Mouse (Mus musculus) spleen, adult 2 months (tissue): ENCODE results near the gene Dhcr24.

Experiments used
- CTCF ChIP-seq: fragments of 200-500 bp; IDR thresholded peaks from 2 replicates; pipeline ENCODE4 v1.5.1; 2011; ENCODE audit warnings: mild to moderate bottlenecking, inconsistent platforms; ENCODE audit not compliant: insufficient read depth, insufficient read length, insufficient replicate concordance; ENCODE audit errors: extremely low read depth
- POLR2A ChIP-seq: fragments of 200-500 bp; IDR thresholded peaks from 2 replicates; pipeline ENCODE4 v1.6.1; 2011; ENCODE audit warnings: low read depth, low read length, inconsistent platforms

DNA sequence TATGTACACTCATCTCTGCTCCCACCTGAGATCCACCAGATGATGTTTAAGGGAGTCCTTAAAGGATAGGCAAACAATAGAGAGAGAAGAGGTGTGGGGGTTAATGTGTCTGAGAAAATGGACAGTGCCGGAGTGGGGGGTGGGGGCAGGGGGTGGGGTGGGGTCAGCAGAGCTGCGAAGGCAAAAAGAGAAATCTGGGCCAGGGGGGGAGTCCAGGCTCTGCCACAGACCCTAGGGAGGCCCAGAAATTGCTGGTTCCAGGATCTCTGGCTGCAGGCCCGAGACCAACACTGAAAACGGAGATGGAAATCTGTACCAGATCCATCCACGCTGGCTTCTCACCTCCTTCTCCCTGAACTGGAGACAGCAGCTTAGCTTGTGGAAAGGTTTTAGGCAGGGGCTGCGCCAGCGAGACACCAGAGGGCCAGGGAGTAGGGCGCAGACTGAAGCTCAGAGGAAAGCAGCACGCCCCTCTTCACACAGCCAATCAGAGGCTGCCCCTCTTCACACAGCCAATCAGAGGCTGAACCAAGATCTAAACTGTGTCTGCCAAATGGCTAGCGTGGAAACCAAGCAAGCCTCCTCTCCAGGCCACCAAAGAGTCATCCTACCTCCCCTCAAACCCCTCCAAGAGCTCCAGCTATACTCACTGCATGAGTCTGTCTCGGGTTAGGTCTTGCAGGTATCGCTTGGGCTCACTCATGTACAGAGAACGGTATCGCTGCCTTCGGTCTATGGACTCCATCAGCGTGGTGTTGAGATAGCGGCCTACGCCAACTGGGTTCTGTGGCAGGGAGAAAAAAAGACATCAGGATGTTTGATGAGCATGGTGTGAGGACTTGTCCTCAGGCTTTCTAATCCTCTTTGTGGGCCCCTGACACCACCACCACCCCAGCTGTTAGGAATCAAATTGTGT lies 46.1 kb downstream of the Dhcr24 start:
- no peak for TF ChIP-seq POLR2A
- no peak for TF ChIP-seq CTCF
